Mouse (Mus musculus) adrenal gland (tissue): Measurements from ENCODE around the gene Atxn7l3.

Source experiments
- intact Hi-C: fragments of 180-260 bp; cut with DNase I; formaldehyde crosslinking; loops from one replicate; pipeline ENCODE4 v1.15.1; 2025
- long read RNA-seq, 2 experiments: library from polyadenylated mRNA; unstranded; transcript quantifications; one replicate each; pipeline ENCODE4 v2.0.0; 2020; ENCODE audit warnings: borderline replicate concordance in 1 of 2; ENCODE audit not compliant: insufficient replicate concordance in 1 of 2

Gene Atxn7l3
- long read RNA-seq, experiment 1, partial matches to known transcripts, result 0 of 3 reads
- long read RNA-seq, experiment 1, other reads (novel, unspliced or antisense), result 3 of 3 reads
- long read RNA-seq, experiment 2, partial matches to known transcripts, result 0 of 1 reads
- long read RNA-seq, experiment 2, other reads (novel, unspliced or antisense), result 1 of 1 reads

DNA sequence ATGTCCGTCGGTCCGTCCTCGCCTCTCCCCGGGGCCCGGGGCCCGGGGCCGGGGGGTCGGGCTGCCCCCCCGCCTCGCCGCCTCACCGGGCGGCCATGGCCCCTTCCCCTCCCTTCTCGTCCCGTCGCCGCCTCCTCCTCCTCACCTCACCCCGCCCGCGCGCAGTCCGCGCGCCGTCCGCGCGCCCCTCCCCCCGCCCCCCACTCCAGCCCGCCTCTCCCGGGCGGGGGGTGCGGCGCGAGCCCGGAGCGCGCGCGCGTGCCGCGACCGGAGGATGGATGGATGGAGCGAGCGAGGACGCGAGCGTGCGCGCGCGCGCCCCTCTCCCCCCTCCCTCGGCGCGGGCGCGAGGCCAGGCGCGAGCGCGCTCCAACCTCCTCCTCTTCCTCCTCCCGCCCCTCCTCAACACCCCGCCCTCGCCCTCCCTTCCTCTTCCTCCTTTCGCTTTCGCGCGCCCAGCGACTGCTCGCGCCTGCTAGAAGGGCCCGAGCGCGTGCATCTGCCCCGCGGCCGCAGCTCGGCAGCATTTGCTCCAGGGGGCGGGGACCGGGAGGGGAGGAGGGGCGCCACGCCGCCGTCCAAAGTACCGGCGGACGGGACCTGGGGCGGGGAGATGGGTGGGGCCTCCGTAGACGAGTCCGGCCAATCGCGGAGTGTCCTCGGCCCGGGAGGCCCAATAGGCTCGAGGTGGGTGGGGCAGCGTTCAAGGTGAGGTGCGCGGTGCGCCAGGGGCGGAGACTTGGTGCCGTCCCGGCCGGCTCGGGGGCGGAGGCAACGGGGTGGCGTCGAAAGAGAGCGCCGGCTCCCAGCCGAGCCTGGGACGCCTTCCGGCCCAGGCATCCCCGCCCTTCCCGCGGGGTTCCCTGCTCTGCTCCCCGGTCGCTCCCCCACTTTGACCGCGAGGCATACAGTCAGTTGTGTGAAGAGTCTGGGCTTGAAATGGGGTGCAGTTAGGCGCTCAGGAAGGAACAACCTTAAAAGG, at the start of gene Atxn7l3:
Gene Atxn7l3 (minus strand): TSS at position 141 of the 982 bp plus-strand sequence.
- intact Hi-C loops, result no loop called here

DNA sequence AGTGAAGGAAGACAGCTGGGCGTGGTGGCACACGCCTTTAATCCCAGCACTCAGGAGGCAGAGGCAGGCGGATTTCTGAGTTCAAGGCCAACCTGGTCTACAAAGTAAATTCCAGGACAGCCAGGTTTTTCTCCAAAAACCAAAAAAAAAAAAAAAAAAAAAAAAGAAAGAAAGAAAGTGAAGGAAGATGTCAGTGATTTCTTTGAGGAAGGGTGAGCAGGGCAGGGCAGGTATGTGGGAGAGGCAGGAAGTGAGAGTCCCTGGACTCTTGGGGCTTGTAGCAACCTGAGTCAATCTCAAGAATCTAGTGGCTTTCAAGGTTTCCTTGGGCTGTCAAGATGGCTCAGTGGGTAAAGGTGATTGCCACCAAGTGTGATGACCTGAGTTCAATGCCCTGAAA, 48.0 kb upstream of the Atxn7l3 start:
- intact Hi-C loops, result no loop called here

DNA sequence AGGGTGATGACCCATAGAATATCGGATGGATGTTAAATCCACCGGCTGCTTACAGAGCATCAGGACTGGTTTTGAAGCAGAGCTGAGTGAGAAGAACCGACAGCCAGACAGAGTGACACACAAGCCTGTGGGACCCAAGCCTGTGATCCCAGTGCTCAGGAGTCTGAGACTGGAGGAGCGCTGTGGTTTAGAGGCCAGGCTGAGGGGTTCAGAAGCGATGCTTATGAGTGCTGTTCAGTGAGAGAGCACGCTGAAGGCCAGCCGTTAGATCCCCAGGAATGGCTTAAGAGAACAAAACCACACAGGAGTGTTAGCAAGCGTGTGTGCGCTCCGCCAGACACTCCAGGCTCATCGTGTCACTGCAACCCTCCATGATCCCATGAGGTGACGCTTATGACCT, 46.3 kb upstream of the Atxn7l3 start:
- intact Hi-C loops, result no loop called here

DNA sequence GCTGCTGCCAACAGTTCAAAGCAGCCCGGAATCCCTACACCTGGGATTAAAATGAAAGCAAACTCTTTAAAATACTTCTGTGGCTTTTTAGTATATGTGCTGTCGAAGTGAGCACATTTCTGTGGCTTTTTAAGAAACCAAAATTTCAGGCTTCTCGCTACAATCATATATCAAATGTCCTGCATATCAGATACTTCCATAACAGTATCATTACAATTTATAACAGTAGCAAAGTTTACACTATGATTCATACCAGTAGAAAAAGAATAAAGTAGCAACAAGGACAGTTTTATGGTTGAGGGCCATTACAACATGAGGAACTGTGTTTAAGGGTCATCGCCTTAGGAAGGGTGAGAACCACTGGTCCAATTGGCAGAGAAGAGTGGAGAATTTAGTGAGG, 44.7 kb upstream of the Atxn7l3 start:
- intact Hi-C loops, result no loop called here

DNA sequence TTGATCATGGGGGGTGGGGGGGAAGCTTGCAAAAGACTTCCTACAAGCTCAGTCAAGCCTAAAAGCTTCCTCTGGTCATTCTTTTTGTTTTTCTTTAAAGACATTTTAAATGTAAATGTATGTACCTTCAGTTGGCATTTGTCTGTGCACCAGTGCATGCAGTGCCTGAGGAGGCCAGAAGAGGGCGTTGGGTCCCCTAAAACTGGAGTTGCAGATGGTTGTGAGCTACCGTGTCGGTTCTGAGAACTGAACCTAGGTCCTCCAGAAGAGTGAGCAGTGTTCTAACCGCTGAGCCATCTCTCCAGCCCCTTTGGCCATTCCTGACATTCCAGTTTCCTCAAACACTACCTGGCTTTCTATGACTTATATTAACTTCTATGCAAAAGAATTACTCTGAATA, 43.2 kb upstream of the Atxn7l3 start:
- intact Hi-C loops, result no loop called here

DNA sequence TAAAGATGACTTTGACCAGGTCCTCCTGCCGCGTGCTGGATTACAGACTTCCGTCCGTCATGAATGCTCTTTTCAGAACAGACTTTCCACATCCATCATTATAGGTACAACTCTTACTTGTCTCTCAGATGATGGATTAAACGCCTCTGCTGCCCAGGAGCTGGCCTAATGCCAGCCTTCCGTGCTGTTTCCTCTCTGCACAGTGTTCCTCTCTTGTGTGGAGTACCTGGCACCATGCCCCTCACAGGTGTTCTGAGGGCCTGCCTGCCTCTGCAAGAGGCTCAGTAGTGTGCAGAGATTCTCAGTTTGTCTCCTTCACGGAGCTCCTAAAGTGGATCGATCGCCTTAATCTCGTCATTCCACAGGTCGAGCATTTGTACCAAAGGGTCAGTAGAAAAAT, 42.8 kb upstream of the Atxn7l3 start:
- intact Hi-C loops, result no loop called here

DNA sequence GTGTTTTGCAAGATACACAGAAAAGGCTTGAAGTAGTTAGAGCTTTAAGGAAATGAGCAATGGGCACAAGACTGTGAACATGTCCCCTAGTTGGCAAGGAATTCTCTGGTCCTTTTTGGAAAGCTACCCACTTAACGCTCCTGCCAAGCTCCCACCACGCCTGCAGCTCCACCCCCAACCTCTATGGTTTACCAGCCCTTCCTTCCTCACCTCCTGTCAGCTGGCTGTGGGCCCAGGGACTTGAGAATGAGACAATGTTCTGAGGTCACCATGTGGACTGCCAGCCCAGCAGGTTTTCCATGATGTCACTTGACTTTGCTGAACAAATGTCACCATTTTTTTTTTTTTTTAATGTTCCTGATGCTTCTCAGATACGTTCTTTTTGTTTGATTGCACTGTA, 42.1 kb upstream of the Atxn7l3 start:
- intact Hi-C loops, result no loop called here

DNA sequence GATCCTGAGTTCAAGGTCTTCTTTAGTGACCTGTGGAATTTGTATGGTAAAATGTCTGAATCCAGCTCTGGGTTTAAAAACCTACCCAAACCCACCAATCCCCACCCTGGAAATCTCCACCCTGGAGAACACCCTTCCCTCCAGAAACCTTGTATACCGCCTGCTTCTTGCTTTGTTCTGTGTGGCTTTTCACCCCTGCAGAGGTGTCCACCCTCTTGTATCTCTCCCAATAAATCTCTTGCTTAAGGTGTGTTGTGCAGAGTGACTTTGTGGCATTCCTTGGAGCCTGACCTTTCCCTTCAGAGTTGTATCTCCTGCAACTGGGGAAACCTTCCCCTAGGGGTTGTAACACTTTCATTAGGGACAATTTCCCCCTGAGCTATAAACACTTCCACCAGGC, 41.5 kb upstream of the Atxn7l3 start:
- intact Hi-C loops, result no loop called here

DNA sequence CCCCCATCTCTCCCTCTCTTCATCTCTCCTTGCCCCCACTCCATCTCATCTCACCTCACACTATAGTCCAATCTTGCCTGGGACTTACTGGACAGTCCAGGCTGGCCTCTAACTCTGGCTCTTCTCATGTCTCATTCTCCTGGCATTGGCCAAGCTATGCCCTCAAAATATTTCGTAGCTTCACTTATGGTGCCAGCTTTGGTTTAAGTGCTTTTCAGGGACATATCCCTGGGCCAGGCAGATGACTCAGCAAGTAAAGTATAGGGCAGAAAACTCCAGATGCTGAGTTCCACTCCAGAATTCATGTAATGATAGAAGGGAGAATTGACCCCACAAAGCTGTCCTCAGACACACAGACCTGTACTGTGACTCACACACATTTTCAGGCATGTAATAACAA, 39.8 kb upstream of the Atxn7l3 start:
- intact Hi-C loops, result no loop called here

DNA sequence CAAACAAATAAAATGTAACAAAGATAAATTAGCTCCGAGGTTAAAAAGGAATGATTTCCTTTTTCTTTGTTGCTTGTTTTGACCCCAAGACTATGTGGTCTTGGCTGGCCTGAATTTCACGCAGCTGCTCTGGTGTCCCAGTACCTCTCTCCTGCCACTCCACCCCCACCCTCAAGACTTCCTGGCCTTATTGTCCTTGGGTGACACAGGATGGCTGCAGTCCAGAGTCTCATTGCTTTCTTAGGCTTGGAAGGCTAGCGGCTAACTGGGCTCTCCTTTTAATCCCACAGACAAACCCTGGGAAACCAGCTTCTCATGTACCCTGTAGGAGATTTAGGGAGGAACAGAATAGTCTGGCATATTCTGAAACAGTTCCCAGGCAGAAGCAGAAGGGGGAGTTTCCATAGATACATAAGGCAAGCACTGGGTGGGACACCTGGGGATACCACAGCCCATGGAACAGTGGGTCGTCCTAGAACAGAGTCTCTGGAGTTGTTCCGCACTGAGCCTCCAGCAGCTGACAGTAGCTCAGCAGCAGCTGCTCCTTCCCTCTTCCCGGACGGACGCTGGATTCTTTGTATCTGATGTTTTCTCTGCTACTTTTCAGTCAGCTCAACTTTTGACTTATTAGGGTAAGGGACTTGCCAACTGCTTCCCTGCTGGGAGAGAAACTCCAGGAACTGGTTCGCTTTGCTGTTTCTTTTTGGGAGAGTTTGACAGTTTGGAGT, 38.7 kb upstream of the Atxn7l3 start:
- intact Hi-C loops, result loop anchor here (5.0 kb wide), 1 partner anchor 42 kb away; no protein-coding TSS in a partner anchor

DNA sequence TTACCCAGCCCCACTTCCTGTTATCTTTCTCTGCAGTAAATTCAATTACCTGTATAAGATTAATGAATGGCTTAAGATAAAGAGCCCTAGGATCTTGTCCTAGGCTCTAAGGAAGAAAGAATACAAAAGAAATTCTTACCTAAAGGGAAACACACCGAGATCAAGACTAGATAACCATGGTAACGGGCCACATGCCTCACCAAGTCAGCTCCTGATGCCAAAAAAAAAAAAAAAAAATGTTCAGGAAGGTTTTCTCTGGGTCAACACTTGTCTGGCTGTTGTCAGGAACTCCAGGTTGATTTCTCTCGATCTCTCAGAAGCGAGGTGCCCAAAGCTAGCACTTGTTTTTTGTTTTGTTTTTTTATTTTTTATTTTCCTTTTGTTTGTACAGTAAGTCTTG, 37.6 kb upstream of the Atxn7l3 start:
- intact Hi-C loops, result loop anchor here (5.0 kb wide), 1 partner anchor 43 kb away; no protein-coding TSS in a partner anchor

DNA sequence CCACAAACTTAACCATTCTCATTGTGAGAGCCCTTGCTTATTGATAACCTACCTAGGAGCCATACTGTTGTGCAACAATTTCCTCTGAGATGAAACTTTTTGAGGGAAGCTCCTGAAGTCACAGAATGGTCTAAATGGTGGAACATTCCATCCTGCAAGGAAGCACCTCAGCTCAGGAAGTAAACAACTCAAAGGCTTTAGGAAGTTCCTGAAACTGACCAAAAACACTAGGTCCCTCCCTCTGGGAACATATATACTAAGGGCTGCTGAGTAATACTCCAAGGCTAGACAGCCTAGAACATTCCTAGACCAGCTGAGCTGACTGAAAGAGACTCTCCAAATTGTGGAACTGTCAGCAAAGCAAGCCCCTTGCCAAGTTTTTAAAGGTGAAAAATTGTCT, 36.6 kb upstream of the Atxn7l3 start:
- intact Hi-C loops, result loop anchor here (5.0 kb wide), 1 partner anchor 44 kb away; no protein-coding TSS in a partner anchor

DNA sequence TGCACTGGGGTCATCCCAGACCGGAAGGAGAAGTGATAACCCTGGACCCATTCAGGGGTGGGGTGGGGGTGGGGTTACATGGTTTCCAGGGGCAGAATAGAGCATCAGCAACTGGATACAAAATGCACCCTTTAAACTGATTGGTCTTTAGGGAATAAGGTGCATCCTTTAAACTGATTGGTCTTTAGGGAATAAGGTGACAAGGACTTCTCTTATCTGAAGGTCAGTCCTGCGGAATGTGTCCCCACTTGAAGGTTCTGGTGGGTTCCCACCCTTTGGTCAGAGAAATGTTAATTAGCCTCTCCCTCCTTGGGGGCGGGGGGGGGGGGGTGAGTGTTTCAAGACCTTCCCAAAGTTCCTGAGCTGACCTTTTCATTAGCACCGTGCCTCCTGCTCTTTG, 35.4 kb upstream of the Atxn7l3 start:
- intact Hi-C loops, result loop anchor here (5.0 kb wide), 1 partner anchor 45 kb away; no protein-coding TSS in a partner anchor

DNA sequence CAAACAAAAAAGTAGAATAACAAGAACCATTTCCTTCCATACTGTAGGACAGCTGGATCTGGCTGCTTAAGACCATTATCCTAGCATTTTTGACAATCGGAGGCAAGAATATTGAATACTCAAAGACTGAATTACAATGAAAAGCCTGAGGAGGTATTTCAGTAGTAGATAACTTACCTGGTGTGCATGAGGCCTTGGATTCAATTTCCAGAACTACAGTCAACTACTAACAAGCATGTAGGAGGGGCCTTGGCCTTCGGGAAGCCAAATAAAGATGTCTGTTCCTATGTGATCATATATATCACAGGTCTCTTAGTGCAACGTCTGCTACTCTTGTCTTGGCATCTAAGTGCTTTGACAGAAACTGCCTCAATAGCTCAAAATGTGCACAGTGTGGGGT, 33.6 kb upstream of the Atxn7l3 start:
- intact Hi-C loops, result loop anchor here (5.0 kb wide), 1 partner anchor 47 kb away; no protein-coding TSS in a partner anchor

DNA sequence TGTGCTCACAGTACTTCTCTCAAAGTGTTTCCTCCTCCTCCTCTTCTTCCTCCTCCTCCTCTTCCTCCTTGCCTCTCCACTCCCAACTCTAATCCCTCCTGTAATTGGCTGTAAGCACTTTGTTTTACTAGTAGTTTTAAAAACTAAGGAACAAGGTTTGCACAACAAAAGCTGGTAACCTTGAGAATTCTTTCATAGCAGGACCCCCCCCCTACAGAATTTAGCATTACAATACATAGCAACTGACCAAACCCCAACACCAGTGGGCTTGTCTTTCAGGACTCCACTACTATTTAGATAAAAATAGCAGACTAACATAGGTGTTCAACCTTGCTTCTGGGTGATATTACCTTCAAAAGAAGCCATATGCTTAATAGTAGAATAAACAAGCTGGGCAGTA, 33.1 kb upstream of the Atxn7l3 start:
- intact Hi-C loops, result no loop called here

DNA sequence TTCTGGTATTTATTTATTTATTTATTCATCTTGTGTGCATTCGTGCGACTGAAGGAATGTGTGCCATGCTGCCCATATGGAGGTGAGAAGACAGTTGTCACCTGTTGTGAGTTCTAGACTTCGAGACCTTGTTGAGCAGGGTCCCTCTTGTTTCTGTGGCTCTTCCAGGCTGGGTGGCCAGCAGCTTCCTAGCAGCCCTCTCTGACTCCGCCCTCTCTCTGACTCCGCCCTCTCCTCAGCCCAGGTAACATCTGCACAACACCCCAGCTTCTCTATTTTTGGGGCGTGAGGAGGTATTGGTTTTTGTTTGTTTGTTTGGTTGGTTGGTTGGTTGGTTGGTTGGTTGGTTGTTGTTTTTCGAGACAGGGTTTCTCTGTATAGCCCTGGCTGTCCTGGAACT, 31.4 kb upstream of the Atxn7l3 start:
- intact Hi-C loops, result no loop called here

DNA sequence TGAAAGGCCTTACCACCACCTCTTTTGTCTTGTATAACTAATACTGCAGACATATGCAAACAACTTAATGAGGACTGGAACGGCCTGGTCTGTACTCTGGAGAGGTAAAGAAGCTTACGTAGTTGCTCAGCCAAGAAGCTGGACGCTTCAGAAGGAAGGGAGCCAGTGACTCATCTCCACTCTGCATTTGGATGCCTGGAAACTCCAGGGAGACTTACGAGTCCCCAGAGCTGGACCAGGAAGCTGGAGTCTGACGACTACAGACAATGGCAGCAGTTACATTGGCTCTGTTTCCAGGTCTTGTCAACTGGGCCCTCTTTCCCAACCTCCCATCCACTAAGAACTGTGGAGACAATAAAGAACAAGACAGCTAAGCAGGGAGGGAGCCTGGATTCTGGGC, 30.8 kb upstream of the Atxn7l3 start:
- intact Hi-C loops, result no loop called here

DNA sequence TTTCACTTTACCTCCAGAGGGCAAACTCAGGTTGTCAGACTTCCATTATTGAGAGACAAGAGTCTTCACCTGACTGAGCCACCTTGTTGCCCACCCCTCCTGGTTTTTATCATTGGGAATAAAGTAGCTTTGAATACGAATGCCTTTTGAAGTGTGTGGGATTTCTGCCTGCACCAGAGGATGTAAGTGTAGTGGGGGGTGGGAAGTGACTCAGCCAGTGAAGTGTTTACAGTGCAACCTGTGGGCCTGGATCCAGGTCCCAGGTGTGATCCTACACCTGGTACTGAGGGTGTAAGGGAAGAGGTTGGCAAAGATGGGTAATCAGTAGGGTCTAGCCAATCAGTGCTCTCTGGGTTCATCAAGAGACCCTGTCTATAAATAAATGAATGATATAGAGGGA, 27.1 kb upstream of the Atxn7l3 start:
- intact Hi-C loops, result no loop called here

DNA sequence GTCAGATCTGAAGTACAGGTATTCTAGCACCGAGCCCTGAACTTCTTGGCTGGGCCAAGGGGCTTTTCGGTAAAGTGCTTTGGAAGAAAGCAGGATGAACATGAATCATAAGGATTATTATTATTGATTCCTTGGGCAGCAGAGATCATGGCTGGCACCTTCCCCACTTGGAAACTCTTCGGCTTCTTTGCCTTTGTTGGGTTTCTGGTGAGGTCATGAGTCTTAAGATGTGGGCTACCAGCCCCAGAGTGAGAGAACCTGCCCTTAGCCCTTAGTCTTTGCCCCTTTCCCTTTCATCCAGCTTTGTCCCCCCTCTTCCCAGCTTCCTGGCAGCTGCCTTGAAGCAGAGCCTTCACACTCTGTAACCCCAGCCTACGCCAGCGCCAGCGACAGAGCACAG, 25.5 kb upstream of the Atxn7l3 start:
- intact Hi-C loops, result no loop called here

DNA sequence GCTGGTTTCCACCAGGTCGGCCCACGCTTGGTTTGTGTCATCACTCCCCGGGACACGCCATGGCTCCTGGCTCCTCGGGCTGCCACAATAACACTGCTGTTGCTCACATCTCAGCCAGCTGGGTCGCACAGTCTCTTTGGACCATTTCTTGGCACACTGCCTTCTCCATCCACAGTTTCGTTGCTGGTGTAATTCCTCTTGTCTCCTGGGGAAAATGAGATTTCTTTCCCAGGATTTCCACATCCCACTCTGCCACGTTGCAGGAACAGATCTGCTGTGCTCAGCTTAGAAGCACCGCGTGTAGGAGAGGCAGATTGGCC, 24.2 kb upstream of the Atxn7l3 start:
- intact Hi-C loops, result no loop called here

DNA sequence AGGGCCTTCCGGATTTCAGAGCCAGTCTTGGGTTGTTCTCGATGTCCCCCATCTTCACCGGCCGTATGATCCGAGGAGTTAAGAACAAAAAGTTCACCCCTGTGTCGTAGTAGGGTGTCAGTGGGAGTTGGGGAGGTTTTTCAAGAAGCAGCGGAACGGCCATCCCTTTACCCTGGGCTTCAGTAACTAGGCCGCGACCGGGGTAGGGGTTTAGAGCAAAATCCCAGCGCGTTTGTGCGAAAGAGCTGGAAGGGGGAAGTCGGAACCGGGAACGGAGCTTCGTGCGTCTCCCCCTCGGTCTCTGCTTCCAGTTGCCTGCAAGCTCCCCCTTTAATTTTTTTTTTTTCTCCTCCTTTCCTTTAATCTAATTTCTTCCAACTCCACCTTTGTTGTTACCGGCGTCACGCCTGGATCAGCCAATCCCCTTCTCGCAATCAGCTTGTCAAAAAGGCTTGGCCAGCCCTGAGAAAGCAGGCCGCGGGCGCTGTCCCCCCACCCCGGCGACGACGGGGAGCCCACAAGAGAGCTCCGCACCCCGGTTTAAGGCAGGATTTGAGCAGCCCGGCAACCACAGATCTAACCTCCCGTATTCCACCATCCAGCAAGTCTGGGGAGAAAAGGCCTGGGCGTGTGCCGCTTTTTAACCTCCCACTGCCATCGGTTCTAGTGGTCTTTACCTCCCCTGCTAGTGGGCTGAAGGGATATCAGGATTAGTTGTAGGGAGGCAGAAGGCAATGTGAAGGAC, 23.7 kb upstream of the Atxn7l3 start:
- intact Hi-C loops, result no loop called here
